Mouse (Mus musculus) ovary, postnatal 36 days (tissue): ENCODE results near the gene Fbxw2.
A peak's percentile ranks its signal among the peaks of the same experiment; 100 is the strongest.
"Not testable (repeated sequence)": the region's sequence is repeated elsewhere in the genome, so short reads cannot be mapped to it uniquely, and the experiment has no call there.

ENCODE experiments used
- DNase-seq: peaks from one replicate; pipeline ENCODE4 v3.0.0; 2022; ENCODE audit warnings: low spot score, mixed read lengths

Fbxw2 gene

GRCm38 (mm10) chr2:34810775-34811174 is 15.3 kb downstream of the Fbxw2 start:
- no peak for DNase-seq

- no peak for DNase-seq
Measured at GRCm38 (mm10) chr2:34809568-34809967, 16.5 kb downstream of the Fbxw2 start.

- no peak for DNase-seq
Measured at GRCm38 (mm10) chr2:34808057-34808456, 18.1 kb downstream of the Fbxw2 start.

DNA sequence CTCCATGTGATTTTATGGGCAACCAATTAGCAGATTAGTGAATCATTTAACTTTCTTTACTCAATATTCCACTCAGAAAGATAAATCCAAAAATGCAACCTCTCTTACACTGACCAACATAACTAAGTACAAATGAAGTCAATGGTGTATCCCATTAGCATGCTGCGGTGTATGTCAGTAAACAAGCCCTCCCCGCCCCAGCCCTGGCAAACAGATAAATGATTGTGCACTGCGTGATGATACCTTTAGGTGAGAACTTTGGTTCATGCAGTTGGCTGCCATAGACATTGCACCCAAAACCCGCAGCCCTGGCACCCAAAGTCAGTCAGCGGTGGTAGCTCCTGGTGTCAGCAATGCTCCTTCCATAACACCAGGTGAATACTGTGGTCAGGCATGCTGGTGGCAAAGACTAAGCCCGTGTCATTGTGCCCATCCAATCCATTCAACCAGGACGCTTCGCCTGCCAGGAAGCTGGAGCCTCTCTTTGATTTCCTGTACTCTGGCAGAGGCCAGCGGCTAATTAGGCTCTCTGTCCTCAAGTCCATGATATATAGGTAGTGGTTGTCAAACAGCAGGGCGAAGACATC is 20.7 kb downstream of the Fbxw2 start:
- DNase-seq, result no peak

- no peak for DNase-seq
Measured at GRCm38 (mm10) chr2:34804815-34805214, 21.3 kb downstream of the Fbxw2 start.

DNA sequence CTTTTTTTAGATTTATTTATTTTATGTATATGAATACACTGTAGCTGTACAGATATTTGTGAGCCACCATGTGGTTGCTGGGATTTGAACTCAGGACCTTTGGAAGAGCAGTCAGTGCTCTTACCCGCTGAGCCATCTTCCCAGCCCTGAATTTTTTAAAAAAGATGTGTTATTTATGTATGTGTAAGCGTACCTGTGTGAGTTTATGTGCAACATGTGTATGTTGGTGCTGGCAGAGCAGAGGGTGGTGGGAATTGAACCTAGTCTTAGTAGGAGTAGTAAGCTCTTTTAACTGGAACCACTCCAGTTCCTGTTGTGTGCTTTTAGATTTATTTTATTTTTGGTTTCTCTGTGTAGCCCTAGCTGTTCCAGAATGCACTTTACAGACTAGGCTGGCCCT is 21.9 kb downstream of the Fbxw2 start:
- no peak for DNase-seq

GRCm38 (mm10) chr2:34803746-34804145 is 22.4 kb downstream of the Fbxw2 start:
- no peak for DNase-seq

DNA sequence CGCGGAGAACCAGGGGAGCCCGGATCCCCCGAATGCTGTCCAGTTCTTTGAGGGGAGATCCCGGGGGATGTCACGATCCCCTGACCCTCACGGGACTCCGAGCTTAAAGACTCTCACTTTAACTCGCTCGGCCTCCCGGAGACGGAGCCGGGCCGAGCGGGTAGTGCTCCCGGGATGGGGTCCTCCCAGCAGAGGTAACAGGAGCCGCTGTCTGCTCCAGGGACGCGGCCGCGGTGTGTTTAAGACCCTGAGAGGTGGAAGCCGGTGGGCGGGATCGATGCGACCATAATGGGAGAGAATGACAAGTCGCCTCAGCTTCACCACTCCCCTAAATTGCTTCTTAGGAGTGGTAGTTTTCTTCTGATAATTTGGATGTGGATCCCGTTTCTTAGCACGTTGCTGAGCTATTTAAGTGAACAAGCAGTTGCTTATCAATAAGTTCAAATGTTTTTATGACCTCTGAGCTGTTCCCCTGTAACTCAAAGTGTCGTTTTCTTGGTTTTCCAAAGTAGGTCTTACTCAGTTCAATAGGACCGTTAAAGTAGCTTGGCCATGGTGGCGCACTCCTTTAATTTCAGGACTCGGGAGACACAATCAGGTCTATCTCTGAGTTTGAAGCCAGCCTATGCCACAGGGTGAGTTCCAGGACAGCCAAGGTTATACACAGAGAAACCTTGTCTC is 23.4 kb downstream of the Fbxw2 start:
- peak; percentile 31 for DNase-seq

- peak; percentile 94 for DNase-seq
Measured at GRCm38 (mm10) chr2:34801516-34802482, 24.3 kb downstream of the Fbxw2 start.

DNA sequence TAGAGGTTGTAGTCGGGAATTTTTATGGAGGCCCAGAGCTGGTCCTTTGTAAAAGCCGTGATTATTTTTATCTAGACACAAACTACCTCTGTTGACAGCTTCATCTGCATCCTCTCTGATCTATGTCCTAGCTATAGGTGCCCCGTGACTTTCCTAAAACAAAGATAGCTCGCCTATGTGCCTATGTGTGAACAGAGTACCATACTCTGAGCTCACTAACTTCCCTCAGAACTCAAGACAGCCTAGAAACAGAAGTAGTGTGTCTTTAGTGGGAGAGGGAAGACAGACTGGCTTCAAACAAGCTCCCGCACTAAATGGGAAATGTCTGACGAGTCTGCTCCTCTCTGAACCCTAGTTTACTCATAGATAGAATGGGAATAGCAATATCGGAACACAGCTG is 25.7 kb downstream of the Fbxw2 start:
- no peak for DNase-seq

- DNase-seq, result peak; percentile 87
Measured at GRCm38 (mm10) chr2:34799357-34800256, 26.5 kb downstream of the Fbxw2 start, which contains the start of gene Rabepk. TSS of gene Rabepk (minus strand) at chr2:34799912.

DNA sequence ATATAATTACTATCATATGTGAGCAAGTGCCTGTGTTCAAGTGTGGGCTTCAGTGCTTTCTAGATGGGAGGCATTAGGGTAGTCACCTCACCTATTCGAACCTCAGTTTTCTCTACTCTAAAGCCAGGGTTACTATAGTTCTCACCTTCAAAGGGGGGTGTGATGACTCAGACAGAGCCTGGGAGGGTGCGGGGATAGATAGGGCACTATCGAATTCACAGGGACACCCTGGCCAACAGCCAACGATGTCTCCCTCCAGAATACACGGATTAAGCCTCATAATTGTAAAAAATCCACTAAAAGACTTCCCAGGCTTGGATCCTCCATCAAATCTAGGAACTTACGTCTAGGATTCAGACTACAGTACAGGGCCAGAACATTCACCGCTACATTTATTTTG is 30.7 kb downstream of the Fbxw2 start:
- no peak for DNase-seq

- DNase-seq, result no peak
Measured at GRCm38 (mm10) chr2:34794511-34794910, 31.6 kb downstream of the Fbxw2 start.

- not testable (repeated sequence) for DNase-seq
Measured at GRCm38 (mm10) chr2:34792543-34792942, 33.6 kb downstream of the Fbxw2 start.

- DNase-seq, result no peak
Measured at GRCm38 (mm10) chr2:34790282-34790681, 35.8 kb downstream of the Fbxw2 start.

DNA sequence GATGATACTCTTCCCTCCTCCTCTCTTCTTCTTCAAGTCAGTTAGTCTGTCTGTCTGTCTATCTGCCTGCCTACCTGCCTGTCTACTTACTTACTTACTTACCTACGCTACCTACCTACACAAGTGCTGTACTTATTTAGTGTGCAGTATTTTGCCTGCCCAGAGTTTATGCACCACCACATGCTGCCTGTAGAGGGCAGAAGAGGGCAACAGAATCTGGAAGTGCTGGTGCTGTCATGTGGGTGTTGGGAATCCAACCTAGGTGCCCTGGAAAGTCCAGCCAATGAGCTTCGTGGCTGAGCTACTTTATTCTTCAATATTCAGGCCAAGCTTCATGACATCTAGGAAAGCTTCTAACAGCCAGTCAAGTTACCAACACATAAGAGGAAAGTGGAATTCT is 42.0 kb downstream of the Fbxw2 start:
- no peak for DNase-seq

DNA sequence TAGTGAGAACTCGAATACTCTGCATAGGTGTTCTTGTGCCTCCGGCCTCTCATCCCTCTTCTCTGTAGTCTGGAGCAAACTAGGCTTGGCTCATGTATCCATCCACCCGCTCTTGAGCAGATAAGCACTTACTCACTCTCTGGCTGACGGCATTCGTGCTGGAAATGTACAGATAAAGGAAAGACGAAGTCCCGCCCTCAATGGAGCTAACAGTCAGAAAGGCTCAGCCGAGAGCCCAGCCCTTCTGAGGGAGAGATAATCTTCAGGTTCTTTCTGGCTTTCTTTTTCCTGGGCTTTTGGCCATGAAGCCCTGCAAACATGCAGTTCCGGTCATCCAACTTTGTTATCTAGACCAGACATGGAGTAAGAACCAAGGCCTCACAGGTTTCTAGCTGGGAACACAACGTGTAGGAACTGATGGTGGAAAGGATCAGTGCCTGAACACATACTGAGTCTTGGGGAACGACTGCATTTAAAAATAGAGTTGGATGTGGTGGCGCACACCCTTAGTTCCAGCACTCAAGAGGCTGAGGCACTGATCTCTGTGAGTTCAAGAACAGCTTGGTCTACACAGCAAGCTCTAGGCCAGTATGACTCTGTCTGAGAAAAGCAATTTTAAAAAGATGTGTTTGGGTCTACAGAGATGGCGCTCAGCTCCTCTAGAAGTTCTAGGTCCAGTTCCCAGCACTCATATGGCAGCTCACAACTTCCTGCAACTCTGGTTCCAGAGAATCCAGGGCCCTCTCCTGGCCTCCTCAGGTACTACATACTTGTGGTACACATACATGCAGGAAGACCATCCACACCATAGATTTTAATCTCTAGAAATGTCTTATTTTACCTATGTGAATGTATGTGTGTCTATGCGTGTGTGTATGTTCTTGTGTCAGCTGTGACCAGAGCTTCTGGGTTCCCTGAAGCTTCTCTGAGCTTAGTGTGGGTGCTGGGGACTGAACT is 42.8 kb downstream of the Fbxw2 start:
- no peak for DNase-seq

GRCm38 (mm10) chr2:34777237-34777868 is 48.8 kb downstream of the Fbxw2 start:
- DNase-seq, result no peak

DNA sequence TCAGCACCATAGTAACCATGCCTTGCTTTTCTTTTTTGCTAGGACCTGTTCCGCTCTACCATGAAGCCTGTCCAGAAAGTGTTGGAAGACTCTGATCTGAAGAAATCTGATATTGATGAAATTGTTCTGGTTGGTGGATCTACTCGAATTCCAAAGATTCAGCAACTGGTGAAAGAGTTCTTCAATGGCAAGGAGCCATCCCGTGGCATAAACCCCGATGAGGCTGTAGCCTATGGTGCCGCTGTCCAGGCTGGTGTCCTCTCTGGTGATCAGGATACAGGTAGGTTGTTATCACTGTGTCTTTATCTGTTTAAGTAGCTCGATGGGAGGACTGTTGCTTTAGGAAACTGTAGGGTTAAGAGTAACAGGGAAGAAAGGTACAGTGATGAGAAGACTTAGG is 51.6 kb downstream of the Fbxw2 start:
- no peak for DNase-seq

DNA sequence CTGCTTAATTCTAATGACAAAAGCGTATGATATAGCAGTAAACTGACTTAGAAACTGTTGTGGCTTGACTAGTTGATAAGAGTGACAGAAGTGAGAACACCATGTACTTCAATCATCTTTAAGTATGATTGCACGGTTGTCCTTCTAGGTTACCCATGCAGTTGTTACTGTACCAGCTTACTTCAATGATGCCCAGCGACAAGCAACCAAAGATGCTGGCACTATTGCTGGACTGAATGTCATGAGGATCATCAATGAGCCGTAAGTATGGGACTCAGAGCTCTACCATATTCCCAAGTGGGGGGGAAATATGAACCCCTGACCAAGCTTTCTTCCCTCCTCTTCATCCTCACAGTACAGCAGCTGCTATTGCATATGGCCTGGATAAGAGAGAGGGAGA is 52.4 kb downstream of the Fbxw2 start:
- DNase-seq, result no peak
